Mouse (Mus musculus) heart, embryonic 15.5 days (tissue): ENCODE measurements around the gene H1f0. TPM values are rescaled to one million over a fixed set of nuclear protein-coding genes. Genes with fewer than 3 reads are reported as not detected.

Source experiments
- ATAC-seq: fragments of 200-750 bp; cut with Nextera tagmentation; replicated peaks from 2 replicates; pipeline ENCODE4 v1.8.0; 2017; ENCODE audit warnings: low read depth, moderate TSS enrichment; ENCODE audit not compliant: insufficient number of reproducible peaks, insufficient read depth, low FRiP score
- H3K27ac ChIP-seq: fragments of 300-500 bp; sonication (generic); 2 replicates; pipeline ENCODE4 v1.5.1; 2015; ENCODE audit warnings: mild to moderate bottlenecking, inconsistent platforms
- H3K27me3 ChIP-seq: fragments of 300-500 bp; sonication (generic); 2 replicates; pipeline ENCODE4 v1.6.1; 2015; ENCODE audit warnings: inconsistent platforms
- H3K36me3 ChIP-seq: fragments of 300-500 bp; sonication (generic); 2 replicates; pipeline ENCODE4 v1.6.1; 2015; ENCODE audit warnings: mild to moderate bottlenecking, inconsistent platforms
- H3K4me1 ChIP-seq: fragments of 300-500 bp; sonication (generic); replicated peaks from 2 replicates; pipeline ENCODE4 v1.6.1; 2015; ENCODE audit warnings: inconsistent platforms
- H3K4me2 ChIP-seq: fragments of 300-500 bp; sonication (generic); 2 replicates; pipeline ENCODE4 v1.6.1; 2015; ENCODE audit warnings: inconsistent platforms, mild to moderate bottlenecking, moderate library complexity
- H3K4me3 ChIP-seq: fragments of 300-500 bp; sonication (generic); 2 replicates; pipeline ENCODE4 v1.5.1; 2015; ENCODE audit warnings: mild to moderate bottlenecking, inconsistent platforms
- H3K9ac ChIP-seq: fragments of 300-500 bp; sonication (generic); 2 replicates; pipeline ENCODE4 v1.6.1; 2015; ENCODE audit warnings: mild to moderate bottlenecking, inconsistent platforms
- H3K9me3 ChIP-seq: fragments of 300-500 bp; sonication (generic); replicated peaks from 2 replicates; pipeline ENCODE4 v1.6.1; 2016; ENCODE audit warnings: inconsistent platforms
- whole genome bisulfite sequencing: fragments of 180-500 bp; shearing (Covaris S2); methylation state at CpG from one replicate; pipeline ENCODE4 v1.1.7; 2015; ENCODE audit warnings: mixed read lengths; 5-methylcytosine and 5-hydroxymethylcytosine counted together
- polyA plus RNA-seq: library from polyadenylated mRNA; unstranded; fragments of >200 nt; fragmentation: Nextera tagmentation; extraction: Ambion mirVana; gene quantifications from 2 replicates; pipeline ENCODE4 v1.2.1, GENCODE M21; 2015

Gene H1f0
- polyA plus RNA-seq, 1 experiment from 2014 or later, result 289 TPM

DNA sequence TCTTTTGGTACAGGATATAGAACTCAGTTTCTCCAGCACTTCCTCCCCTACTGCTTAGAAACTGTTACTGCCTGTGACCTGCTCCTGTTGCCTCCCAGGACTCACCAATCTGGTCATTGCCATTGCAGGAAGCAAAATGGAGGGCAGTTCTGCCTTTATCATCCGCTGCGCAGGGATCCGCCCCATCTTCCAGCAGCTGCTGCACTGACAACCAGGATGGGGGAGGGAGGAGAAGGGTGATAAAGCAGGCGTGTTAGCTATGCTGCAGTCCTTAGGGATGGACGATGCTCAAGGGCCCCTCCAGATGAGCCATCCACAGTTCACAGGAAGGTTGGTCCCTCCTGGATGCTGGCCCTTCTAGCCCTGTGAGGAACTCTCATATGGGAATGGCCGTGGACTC lies 29.6 kb downstream of the H1f0 start:
- 70% methylated on average over 6 of the region's 6 CpGs for WGBS
- peaks cover 13% of the 10 kb centered on the region for H3K4me1 ChIP-seq
- H3K36me3 ChIP-seq, result peaks cover 77% of the 10 kb centered on the region
- no peak overlapping the region for H3K4me3 ChIP-seq
- H3K27me3 ChIP-seq, result no peaks in the 10 kb centered on the region
- no peak overlapping the region for H3K9ac ChIP-seq
- no peak overlapping the region for H3K27ac ChIP-seq
- ATAC-seq, result no peak
- no peaks in the 10 kb centered on the region for H3K9me3 ChIP-seq
- H3K4me2 ChIP-seq, result no peak overlapping the region

- no peak overlapping the region for H3K4me3 ChIP-seq
- H3K36me3 ChIP-seq, result peaks cover 46% of the 10 kb centered on the region
- no peak for ATAC-seq
- H3K4me2 ChIP-seq, result no peak overlapping the region; the same call in 1 of the 2 replicates
- H3K4me1 ChIP-seq, result peaks cover 17% of the 10 kb centered on the region
- WGBS, result 73% methylated on average over 14 of the region's 14 CpGs
- H3K9me3 ChIP-seq, result no peaks in the 10 kb centered on the region
- H3K9ac ChIP-seq, result no peak overlapping the region
- no peak overlapping the region for H3K27ac ChIP-seq
- H3K27me3 ChIP-seq, result no peaks in the 10 kb centered on the region
Observed at GRCm38 (mm10) chr15:79060887-79061565, 32.8 kb downstream of the H1f0 start.

GRCm38 (mm10) chr15:79062376-79063159 lies 34.3 kb downstream of the H1f0 start, which contains the start of gene Ankrd54:
Gene Ankrd54, minus strand, starts transcription at chr15:79062893.
- under 1% methylated on average over 78 of the region's 80 CpGs for WGBS
- H3K27me3 ChIP-seq, result no peaks in the 10 kb centered on the region
- H3K9ac ChIP-seq, result peak within 1 kb of the TSS; percentile 76
- peak; percentile 99 for ATAC-seq
- H3K9me3 ChIP-seq, result no peaks in the 10 kb centered on the region
- peaks cover 17% of the 10 kb centered on the region for H3K4me1 ChIP-seq
- peaks cover 31% of the 10 kb centered on the region for H3K36me3 ChIP-seq
- H3K4me2 ChIP-seq, result peak within 1 kb of the TSS; percentile 87
- H3K4me3 ChIP-seq, result peak within 1 kb of the TSS; percentile 80
- H3K27ac ChIP-seq, result peak within 1 kb of the TSS; percentile 69

- Histone ChIP-seq H3K4me2 (peak overlapping the region; percentile 68), H3K27ac (peak overlapping the region; percentile 46), H3K4me3 (peak overlapping the region; percentile 80), H3K36me3 (peaks cover 24% of the 10 kb centered on the region), H3K9me3 (no peaks in the 10 kb centered on the region), H3K4me1 (peaks cover 17% of the 10 kb centered on the region), H3K27me3 (no peaks in the 10 kb centered on the region), H3K9ac (peak overlapping the region; percentile 55)
- no peak for ATAC-seq
- 9% methylated on average over 14 of the region's 14 CpGs for whole genome bisulfite sequencing
Observed at GRCm38 (mm10) chr15:79063160-79063740, 35.0 kb downstream of the H1f0 start.

DNA sequence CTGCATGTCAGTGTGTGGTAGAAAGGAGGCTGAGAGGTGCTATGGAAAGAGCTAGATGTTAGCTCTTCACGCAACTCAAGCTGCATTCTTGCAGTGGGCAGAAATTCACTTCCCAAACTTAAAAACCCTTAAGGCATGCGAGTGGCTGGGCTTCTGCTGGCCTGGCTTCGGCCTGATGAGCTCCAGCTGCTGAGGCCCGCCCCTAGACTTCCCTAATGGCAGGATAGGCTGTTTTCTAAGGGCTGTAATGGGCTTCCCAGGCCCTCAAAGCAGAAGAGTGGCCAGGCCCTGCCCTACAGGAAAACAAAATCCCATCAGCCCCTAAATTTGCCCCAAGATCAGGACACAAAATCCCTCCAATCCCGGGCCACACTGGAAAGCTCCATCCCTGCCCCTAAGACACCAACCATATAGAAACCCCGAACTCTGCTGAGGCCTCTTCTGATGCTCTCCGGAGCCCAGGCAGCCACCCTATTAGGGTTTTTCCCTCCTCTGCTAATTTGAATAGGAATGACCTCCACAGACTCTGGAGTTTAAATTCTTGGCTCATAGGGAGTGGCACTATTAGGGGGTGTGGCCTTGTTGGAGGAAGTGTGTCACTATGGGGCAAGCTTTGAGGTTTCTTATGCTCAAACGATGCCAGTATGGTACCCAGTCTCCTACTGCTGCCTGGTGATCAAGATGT lies 37.0 kb downstream of the H1f0 start:
- no peak for ATAC-seq
- H3K4me1 ChIP-seq, result peaks cover 19% of the 10 kb centered on the region
- no peak overlapping the region for H3K4me3 ChIP-seq
- no peaks in the 10 kb centered on the region for H3K27me3 ChIP-seq
- WGBS, result 48% methylated on average over 8 of the region's 8 CpGs
- H3K9me3 ChIP-seq, result no peaks in the 10 kb centered on the region
- H3K27ac ChIP-seq, result no peak overlapping the region
- no peak overlapping the region for H3K4me2 ChIP-seq
- H3K9ac ChIP-seq, result no peak overlapping the region
- 0 out of 2 replicates have a peak, but pooled peaks cover 7% of the 10 kb centered on the region for H3K36me3 ChIP-seq

- no peak overlapping the region for H3K9ac ChIP-seq
- 58% methylated on average over 2 of the region's 2 CpGs for whole genome bisulfite sequencing
- H3K27me3 ChIP-seq, result no peaks in the 10 kb centered on the region
- H3K4me2 ChIP-seq, result no peak overlapping the region
- no peaks in the 10 kb centered on the region for H3K36me3 ChIP-seq
- no peaks in the 10 kb centered on the region for H3K9me3 ChIP-seq
- H3K27ac ChIP-seq, result no peak overlapping the region
- H3K4me3 ChIP-seq, result no peak overlapping the region
- ATAC-seq, result no peak
- peaks cover 15% of the 10 kb centered on the region for H3K4me1 ChIP-seq
Observed at GRCm38 (mm10) chr15:79066276-79066675, 38.0 kb downstream of the H1f0 start.

DNA sequence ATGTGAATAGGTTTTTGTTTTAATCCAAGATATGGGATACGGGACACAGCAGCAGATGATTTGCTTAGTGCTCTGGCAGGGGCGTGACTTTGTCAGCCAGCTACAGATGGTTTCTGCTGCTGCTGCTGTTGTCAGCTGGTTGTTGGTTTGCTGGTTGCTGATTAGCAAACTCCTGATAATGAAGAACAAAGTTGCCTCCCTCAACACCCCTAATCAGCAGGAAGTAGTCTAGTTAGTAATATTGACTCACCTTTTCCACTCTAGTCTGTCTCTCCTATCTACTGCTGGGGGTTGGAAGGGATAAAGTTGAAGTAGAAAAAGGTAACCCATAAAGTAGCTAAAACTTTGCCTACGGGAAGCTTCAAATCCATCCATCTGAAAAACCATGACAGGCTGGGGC lies 39.4 kb downstream of the H1f0 start:
- no peaks in the 10 kb centered on the region for H3K9me3 ChIP-seq
- peaks cover 6% of the 10 kb centered on the region for H3K4me1 ChIP-seq
- H3K4me3 ChIP-seq, result no peak overlapping the region
- H3K9ac ChIP-seq, result no peak overlapping the region
- no peak overlapping the region for H3K4me2 ChIP-seq
- ATAC-seq, result no peak
- H3K36me3 ChIP-seq, result no peaks in the 10 kb centered on the region
- WGBS, result 37% methylated on average over 3 of the region's 3 CpGs
- no peaks in the 10 kb centered on the region for H3K27me3 ChIP-seq
- no peak overlapping the region for H3K27ac ChIP-seq

DNA sequence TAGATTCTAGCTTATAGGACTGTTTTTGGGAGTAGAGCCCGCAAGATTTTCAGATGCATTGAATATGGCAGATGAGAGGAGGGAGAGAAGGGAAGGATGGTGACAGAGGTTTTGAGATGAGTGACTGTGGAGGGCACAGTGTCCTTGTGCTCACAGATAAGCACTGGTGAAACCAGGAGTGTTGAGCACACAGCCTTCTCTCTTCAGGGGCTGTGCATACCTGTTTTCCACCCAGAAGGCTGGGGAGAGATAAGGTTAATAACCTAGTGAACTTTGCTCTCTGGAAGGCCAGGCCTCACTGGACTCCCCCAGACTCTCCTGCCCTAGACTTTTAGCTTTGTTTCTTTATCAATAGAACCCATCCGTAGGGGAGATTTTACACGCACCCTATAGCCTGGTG lies 40.2 kb downstream of the H1f0 start:
- no peak overlapping the region for H3K4me2 ChIP-seq
- no peaks in the 10 kb centered on the region for H3K27me3 ChIP-seq
- no peaks in the 10 kb centered on the region for H3K36me3 ChIP-seq
- peaks cover 4% of the 10 kb centered on the region for H3K4me1 ChIP-seq
- H3K27ac ChIP-seq, result no peak overlapping the region
- no peaks in the 10 kb centered on the region for H3K9me3 ChIP-seq
- no peak overlapping the region for H3K4me3 ChIP-seq
- WGBS, result 61% methylated on average over 3 of the region's 3 CpGs
- ATAC-seq, result no peak
- no peak overlapping the region for H3K9ac ChIP-seq

DNA sequence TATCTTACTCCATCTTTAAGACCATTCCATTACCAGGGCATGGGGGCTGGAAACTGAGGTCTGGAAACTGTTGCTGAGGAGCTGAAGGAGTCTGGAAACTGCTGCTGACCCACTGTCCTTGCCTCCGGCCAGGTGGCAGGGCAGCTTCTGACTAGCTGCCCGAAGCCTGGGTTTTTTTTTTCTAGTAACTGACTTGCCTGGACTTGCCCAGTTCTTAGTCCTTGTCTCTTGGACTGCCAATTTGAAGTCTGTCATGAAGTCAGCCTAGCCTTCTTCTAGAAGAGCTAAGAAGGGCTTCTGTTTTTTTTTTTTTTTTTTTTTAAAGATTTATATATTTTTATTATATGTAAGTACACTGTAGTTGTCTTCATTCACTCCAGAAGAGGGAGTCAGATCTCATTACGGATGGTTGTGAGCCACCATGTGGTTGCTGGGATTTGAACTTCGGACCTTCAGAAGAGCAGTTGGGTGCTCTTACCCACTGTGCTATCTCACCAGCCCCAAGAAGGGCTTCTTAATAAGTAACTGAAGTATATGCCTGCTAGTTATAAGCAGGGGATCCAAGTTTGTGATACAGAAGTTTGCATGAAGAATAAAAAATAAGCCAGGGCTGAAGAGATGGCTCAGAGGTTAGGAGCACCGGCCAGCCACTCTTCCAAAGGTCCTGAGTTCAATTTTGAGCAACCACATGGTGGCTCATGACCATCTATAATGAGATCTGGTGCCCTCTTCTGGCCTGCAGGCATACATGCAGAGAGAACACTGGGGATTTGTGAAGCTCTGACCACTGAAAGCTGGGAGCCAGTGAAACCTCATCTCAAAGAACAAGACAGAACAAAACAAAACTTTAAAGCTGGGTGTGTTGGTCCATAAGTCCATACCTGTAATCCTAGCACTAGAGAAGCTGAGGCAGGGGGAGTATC lies 43.1 kb downstream of the H1f0 start:
- no peak overlapping the region for H3K27ac ChIP-seq
- H3K4me3 ChIP-seq, result no peak overlapping the region
- H3K9me3 ChIP-seq, result no peaks in the 10 kb centered on the region
- no peak overlapping the region for H3K9ac ChIP-seq
- H3K36me3 ChIP-seq, result no peaks in the 10 kb centered on the region
- H3K27me3 ChIP-seq, result no peaks in the 10 kb centered on the region
- peaks cover 15% of the 10 kb centered on the region for H3K4me1 ChIP-seq
- no peak for ATAC-seq
- H3K4me2 ChIP-seq, result no peak overlapping the region
- 64% methylated on average over 5 of the region's 5 CpGs for WGBS

DNA sequence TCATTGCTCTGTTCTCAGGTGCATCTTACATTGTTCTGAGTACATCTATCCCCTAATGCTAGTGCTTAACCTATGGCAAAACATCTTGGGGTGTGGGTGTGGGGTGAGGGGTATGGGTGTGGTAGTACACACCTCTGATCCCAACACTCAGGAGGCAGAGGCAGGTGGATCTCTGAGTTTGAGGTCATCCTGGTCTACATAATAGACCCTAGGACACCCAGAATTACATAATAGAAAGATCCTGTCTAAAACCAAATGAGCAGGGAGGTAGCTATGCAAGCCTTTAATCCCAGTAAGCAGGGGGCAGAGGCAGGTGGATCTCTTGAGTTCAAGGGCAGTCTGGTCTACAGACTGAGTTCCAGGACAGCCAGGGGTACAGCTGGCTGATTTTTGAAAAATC lies 45.5 kb downstream of the H1f0 start:
- Histone ChIP-seq H3K9me3 (no peaks in the 10 kb centered on the region), H3K4me1 (peaks cover 15% of the 10 kb centered on the region), H3K9ac (no peak overlapping the region), H3K27me3 (no peaks in the 10 kb centered on the region), H3K4me2 (no peak overlapping the region), H3K27ac (no peak overlapping the region), H3K36me3 (peaks cover 21% of the 10 kb centered on the region), H3K4me3 (no peak overlapping the region)
- no peak for ATAC-seq
